Mouse (Mus musculus): Measurements from ENCODE around the gene Chd5. TPM values are rescaled to one million over a fixed set of nuclear protein-coding genes. Genes with fewer than 3 reads are reported as not detected.

Gene Chd5
- polyA plus RNA-seq, 1 experiment from 2014 or later: 0.28 TPM

DNA sequence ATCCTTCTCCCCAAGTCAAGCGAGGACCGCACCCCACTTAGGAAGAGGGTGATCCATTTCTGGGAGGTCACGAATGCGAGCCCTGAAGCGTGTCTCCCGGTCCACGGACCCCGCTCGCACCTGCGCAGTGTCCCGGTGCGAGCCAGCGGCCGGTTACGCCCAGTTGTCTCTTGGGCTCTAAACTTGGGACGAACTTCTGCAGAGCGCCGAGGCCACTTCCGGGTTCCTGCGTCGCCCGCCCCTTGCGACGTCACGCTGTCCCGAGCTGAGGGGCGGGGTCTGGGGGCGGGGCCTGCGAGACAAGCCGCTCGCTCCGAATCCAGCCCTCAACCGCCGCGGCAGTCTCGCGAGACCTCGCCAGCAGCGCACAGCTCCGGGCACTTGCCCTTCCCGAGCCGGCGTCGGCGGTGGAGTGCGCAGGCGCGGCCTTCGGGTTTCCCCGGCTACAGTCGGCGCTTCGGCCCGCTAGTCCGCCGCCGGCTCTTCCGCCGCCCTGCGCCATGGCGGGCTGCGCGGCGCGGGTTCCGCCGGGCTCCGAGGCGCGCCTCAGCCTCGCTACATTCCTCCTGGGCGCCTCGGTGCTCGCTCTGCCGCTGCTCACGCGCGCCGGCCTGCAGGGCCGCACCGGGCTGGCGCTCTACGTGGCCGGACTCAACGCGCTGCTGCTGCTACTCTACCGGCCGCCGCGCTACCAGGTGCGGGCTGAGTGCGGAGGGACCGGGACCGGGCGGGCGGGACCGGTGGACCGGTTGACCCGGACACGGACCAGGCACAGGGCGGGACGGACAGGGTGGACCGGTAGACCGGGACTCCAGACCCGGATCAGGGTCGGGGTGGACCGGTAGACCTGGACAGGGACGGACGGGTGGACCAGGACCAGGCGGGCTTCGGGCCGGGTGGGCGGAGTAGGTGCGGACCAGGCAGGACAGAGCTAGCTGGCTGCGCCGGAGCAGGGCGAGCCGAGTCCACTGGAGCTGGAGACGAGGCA lies 41.3 kb upstream of the Chd5 start, which contains the start of gene Icmt:
Gene Icmt, plus strand, starts transcription at position 354 of the 988 bp plus-strand sequence.
- peaks cover 15% of the 10 kb centered on the region for H3K4me1 ChIP-seq (replicated peaks; ENCODE audit: control insufficient read depth, insufficient read depth, low read length)
- ATAC-seq (ENCODE audit: low read depth): peak; percentile 97
- peak within 1 kb of the TSS; percentile 97 for H3K4me3 ChIP-seq (ENCODE audit: low read length)
- H3K27ac ChIP-seq (ENCODE audit: low read length): peak within 1 kb of the TSS; percentile 69
- H3K9me3 ChIP-seq (ENCODE audit: control insufficient read depth, low read length): no peaks in the 10 kb centered on the region
- peaks cover 11% of the 10 kb centered on the region; the same call in 1 of the 2 replicates for H3K36me3 ChIP-seq (ENCODE audit: control insufficient read depth, insufficient read depth, low read length)
- H3K4me2 ChIP-seq (ENCODE audit: low read depth, low read length): peak within 1 kb of the TSS; percentile 98
- H3K9ac ChIP-seq (ENCODE audit: low read length): peak within 1 kb of the TSS; percentile 93
- peaks cover 4% of the 10 kb centered on the region for H3K27me3 ChIP-seq (ENCODE audit: control insufficient read depth, insufficient read depth, low read depth, low read length)
- WGBS: under 1% methylated on average over 102 of the region's 119 CpGs

DNA sequence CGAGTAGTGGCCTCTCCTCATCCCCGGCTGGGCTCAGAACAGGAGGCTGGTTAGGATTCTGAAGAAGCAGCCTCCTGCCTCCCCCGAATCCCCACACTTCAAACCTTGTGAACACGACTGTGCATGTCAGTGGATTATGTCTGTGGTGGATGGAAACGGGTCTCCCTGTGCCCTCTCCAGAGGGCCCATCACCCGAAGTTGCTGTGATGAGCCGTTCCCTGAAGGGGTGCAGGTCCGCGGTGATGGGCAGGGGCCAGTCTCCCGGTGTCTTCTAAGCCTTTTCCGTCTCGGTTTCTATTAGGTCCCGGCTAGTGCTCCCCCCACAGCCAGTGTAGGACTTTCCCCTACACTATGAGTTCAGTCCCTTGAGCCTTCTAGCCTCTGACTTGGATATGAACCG lies 39.6 kb upstream of the Chd5 start:
- ATAC-seq (ENCODE audit: low read depth): no peak
- Histone ChIP-seq H3K4me3 (ENCODE audit: low read length) (no peak overlapping the region), H3K36me3 (ENCODE audit: control insufficient read depth, insufficient read depth, low read length) (peaks cover 18% of the 10 kb centered on the region), H3K27me3 (ENCODE audit: control insufficient read depth, insufficient read depth, low read depth, low read length) (no peaks in the 10 kb centered on the region), H3K27ac (ENCODE audit: low read length) (no peak overlapping the region), H3K9me3 (ENCODE audit: control insufficient read depth, low read length) (no peaks in the 10 kb centered on the region), H3K9ac (ENCODE audit: low read length) (no peak overlapping the region), H3K4me1 (replicated peaks; ENCODE audit: control insufficient read depth, insufficient read depth, low read length) (peaks cover 15% of the 10 kb centered on the region), H3K4me2 (ENCODE audit: low read depth, low read length) (no peak overlapping the region)
- 80% methylated on average over 14 of the region's 14 CpGs for WGBS

DNA sequence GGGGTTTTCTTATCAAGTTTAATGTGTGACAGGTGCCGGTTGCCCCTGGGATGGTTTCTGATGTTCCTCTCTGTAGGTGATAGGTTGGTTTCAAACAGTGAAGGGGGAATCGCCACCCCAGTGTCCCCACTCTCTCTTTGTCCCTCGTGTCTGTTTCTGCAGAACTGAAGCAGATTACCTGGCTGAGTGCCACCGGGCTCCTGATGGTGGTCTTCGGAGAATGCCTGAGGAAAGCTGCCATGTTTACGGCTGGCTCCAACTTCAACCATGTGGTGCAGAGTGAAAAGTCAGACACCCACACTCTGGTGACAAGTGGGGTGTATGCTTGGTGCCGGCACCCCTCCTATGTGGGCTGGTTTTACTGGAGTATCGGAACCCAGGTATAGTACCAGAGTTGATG lies 38.1 kb upstream of the Chd5 start:
- H3K27me3 ChIP-seq (ENCODE audit: control insufficient read depth, insufficient read depth, low read depth, low read length): no peaks in the 10 kb centered on the region
- no peak overlapping the region for H3K9ac ChIP-seq (ENCODE audit: low read length)
- H3K36me3 ChIP-seq (ENCODE audit: control insufficient read depth, insufficient read depth, low read length): peaks cover 27% of the 10 kb centered on the region
- no peak overlapping the region for H3K27ac ChIP-seq (ENCODE audit: low read length)
- no peak for ATAC-seq (ENCODE audit: low read depth)
- H3K4me3 ChIP-seq (ENCODE audit: low read length): no peak overlapping the region
- WGBS: 91% methylated on average over 8 of the region's 8 CpGs
- H3K4me1 ChIP-seq (replicated peaks; ENCODE audit: control insufficient read depth, insufficient read depth, low read length): peaks cover 15% of the 10 kb centered on the region
- no peaks in the 10 kb centered on the region for H3K9me3 ChIP-seq (ENCODE audit: control insufficient read depth, low read length)
- H3K4me2 ChIP-seq (ENCODE audit: low read depth, low read length): no peak overlapping the region

DNA sequence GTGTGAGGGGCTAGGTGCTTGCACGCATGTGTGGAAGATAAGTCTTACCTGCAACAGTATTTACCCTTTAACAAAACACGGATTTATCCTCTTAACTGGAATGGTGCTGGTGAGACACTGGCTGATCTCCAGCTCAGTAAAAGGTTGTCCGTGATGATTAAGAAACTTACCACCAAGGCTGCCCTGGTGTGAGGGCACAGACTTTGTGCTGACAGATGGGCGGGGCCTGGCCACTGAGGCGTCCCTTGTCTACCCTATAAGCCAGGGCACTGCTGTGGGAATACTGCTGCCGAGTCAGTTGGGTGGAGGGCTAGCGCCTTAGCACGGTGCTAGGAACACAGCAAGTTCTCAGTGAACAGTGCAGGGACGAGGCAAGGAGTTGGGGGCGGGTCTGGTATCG lies 36.4 kb upstream of the Chd5 start:
- no peak overlapping the region for H3K4me2 ChIP-seq (ENCODE audit: low read depth, low read length)
- 71% methylated on average over 11 of the region's 11 CpGs for WGBS
- no peaks in the 10 kb centered on the region for H3K27me3 ChIP-seq (ENCODE audit: control insufficient read depth, insufficient read depth, low read depth, low read length)
- no peak overlapping the region for H3K4me3 ChIP-seq (ENCODE audit: low read length)
- H3K9me3 ChIP-seq (ENCODE audit: control insufficient read depth, low read length): no peaks in the 10 kb centered on the region
- no peak overlapping the region for H3K27ac ChIP-seq (ENCODE audit: low read length)
- ATAC-seq (ENCODE audit: low read depth): no peak
- no peak overlapping the region for H3K9ac ChIP-seq (ENCODE audit: low read length)
- H3K4me1 ChIP-seq (replicated peaks; ENCODE audit: control insufficient read depth, insufficient read depth, low read length): peaks cover 7% of the 10 kb centered on the region
- H3K36me3 ChIP-seq (ENCODE audit: control insufficient read depth, insufficient read depth, low read length): peaks cover 27% of the 10 kb centered on the region

DNA sequence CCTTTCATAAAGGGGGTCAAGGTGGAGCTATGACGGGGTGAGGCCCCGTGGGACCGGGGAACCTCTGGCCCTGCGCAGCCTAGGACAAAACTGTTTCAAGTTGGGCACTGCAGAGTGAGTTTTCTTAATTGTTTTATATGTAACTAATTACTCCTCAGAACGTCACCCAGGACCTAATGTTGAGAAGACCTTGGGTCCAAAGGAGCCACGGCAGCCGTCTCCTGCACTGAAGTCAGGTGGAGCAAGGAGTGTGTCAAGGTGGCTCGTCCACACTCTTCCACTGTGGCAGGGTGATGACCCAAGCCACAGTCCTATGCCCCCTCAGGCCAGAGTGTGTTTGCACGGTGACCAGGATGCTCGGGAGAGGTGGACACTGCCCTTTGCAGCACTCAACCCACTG lies 35.3 kb upstream of the Chd5 start:
- Histone ChIP-seq H3K4me1 (replicated peaks; ENCODE audit: control insufficient read depth, insufficient read depth, low read length) (peaks cover 2% of the 10 kb centered on the region), H3K27me3 (ENCODE audit: control insufficient read depth, insufficient read depth, low read depth, low read length) (no peaks in the 10 kb centered on the region), H3K4me3 (ENCODE audit: low read length) (no peak overlapping the region), H3K4me2 (ENCODE audit: low read depth, low read length) (no peak overlapping the region), H3K9ac (ENCODE audit: low read length) (no peak overlapping the region), H3K9me3 (ENCODE audit: control insufficient read depth, low read length) (no peaks in the 10 kb centered on the region), H3K36me3 (ENCODE audit: control insufficient read depth, insufficient read depth, low read length) (peaks cover 27% of the 10 kb centered on the region), H3K27ac (ENCODE audit: low read length) (no peak overlapping the region)
- ATAC-seq (ENCODE audit: low read depth): no peak
- 86% methylated on average over 10 of the region's 10 CpGs for WGBS

DNA sequence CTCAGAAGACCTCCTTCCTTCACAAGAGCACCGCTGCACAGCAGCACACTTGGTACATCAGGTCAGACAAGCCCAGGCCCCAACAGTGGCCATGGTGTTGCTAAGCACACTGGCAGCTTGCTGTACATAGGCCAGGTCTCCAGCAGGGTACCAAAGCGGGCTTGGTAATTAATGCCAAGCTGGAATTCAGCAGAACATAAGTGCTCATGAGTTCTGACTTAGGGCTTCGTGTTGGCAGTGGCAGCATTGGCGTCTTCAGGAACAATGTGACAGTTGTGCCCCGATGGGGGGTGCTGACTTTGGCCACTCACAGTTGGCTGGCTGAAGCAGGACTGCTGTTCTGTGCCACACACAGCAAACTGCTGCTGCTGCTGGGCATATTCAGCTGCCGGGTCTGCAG lies 33.8 kb upstream of the Chd5 start:
- Histone ChIP-seq H3K27me3 (ENCODE audit: control insufficient read depth, insufficient read depth, low read depth, low read length) (no peaks in the 10 kb centered on the region), H3K4me2 (ENCODE audit: low read depth, low read length) (no peak overlapping the region), H3K4me1 (replicated peaks; ENCODE audit: control insufficient read depth, insufficient read depth, low read length) (no peaks in the 10 kb centered on the region), H3K9me3 (ENCODE audit: control insufficient read depth, low read length) (no peaks in the 10 kb centered on the region), H3K4me3 (ENCODE audit: low read length) (no peak overlapping the region), H3K36me3 (ENCODE audit: control insufficient read depth, insufficient read depth, low read length) (peaks cover 25% of the 10 kb centered on the region), H3K9ac (ENCODE audit: low read length) (no peak overlapping the region), H3K27ac (ENCODE audit: low read length) (no peak overlapping the region)
- 90% methylated on average over 6 of the region's 6 CpGs for WGBS
- ATAC-seq (ENCODE audit: low read depth): no peak

DNA sequence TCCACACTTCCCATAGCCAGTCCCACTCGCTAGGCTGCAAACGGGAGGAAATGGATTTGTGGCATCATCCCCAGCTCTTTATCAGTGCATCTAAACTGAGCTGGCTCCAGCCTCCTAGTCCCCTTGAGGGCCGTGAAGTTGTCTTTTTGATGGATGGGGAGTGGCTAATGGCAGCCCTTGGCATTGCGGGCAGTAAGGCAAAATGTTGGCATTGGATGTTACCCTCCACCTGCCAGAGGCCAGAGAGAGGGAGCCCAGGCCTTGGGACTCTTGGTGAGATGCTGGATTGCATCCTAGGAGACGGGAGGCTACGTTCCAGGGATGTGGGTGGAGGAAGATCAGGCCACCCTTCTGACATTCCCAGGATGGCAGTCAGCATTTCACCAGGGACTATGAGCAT lies 32.5 kb upstream of the Chd5 start:
- Histone ChIP-seq H3K27me3 (ENCODE audit: control insufficient read depth, insufficient read depth, low read depth, low read length) (no peaks in the 10 kb centered on the region), H3K4me2 (ENCODE audit: low read depth, low read length) (no peak overlapping the region), H3K4me3 (ENCODE audit: low read length) (no peak overlapping the region), H3K4me1 (replicated peaks; ENCODE audit: control insufficient read depth, insufficient read depth, low read length) (no peaks in the 10 kb centered on the region), H3K9me3 (ENCODE audit: control insufficient read depth, low read length) (no peaks in the 10 kb centered on the region), H3K27ac (ENCODE audit: low read length) (no peak overlapping the region), H3K9ac (ENCODE audit: low read length) (no peak overlapping the region), H3K36me3 (ENCODE audit: control insufficient read depth, insufficient read depth, low read length) (peaks cover 16% of the 10 kb centered on the region)
- WGBS: 65% methylated on average over 6 of the region's 6 CpGs
- no peak for ATAC-seq (ENCODE audit: low read depth)

DNA sequence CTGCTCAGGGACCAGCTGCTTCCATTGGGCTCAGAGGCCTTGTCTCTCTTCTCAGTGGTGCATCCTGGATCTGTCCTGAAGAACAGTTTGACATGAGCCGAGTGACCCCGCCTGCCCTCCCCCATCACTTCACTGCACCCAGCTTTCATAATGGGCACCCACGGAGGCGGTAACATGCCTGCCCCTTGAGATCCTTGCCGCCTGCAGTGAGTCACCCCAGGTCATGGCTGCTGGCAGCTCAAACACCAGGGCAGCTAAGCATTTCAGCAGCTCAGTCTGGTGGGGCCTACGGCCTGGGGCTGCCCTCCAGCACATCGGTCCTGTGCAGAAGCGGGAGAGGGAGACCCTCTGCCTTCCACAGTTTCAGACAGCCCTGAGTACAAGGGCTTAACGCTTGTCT lies 30.9 kb upstream of the Chd5 start:
- H3K9me3 ChIP-seq (ENCODE audit: control insufficient read depth, low read length): no peaks in the 10 kb centered on the region
- no peak overlapping the region for H3K27ac ChIP-seq (ENCODE audit: low read length)
- no peaks in the 10 kb centered on the region; the same call in 1 of the 2 replicates for H3K4me1 ChIP-seq (replicated peaks; ENCODE audit: control insufficient read depth, insufficient read depth, low read length)
- no peak for ATAC-seq (ENCODE audit: low read depth)
- no peak overlapping the region for H3K4me2 ChIP-seq (ENCODE audit: low read depth, low read length)
- H3K9ac ChIP-seq (ENCODE audit: low read length): no peak overlapping the region
- H3K27me3 ChIP-seq (ENCODE audit: control insufficient read depth, insufficient read depth, low read depth, low read length): peaks cover 13% of the 10 kb centered on the region
- peaks cover 16% of the 10 kb centered on the region for H3K36me3 ChIP-seq (ENCODE audit: control insufficient read depth, insufficient read depth, low read length)
- WGBS: 79% methylated on average over 9 of the region's 9 CpGs
- H3K4me3 ChIP-seq (ENCODE audit: low read length): no peak overlapping the region

DNA sequence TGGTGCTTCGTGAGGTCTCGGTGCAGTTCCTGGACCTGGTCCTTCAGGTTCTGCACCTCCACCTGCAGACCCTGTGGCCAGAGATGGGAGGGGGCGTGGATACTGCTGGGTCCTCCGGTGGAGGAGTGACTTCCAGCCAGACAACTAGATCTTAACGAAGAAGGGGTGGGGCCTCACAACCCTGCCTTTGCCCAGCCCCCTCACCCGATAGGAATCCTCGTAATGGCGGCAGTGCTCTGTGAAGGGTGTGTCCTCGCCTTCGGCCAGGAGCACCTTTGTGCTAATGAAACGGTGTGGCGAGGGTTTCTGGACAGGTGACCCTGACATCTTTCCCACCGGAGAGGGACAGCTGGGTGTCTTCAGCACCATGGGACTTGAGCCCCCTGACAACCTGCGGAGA lies 26.3 kb upstream of the Chd5 start:
- Histone ChIP-seq H3K27ac (ENCODE audit: low read length) (no peak overlapping the region), H3K4me2 (ENCODE audit: low read depth, low read length) (peak overlapping the region; percentile 22), H3K27me3 (ENCODE audit: control insufficient read depth, insufficient read depth, low read depth, low read length) (peaks cover 59% of the 10 kb centered on the region), H3K9ac (ENCODE audit: low read length) (no peak overlapping the region), H3K36me3 (ENCODE audit: control insufficient read depth, insufficient read depth, low read length) (no peaks in the 10 kb centered on the region), H3K4me3 (ENCODE audit: low read length) (peak overlapping the region; percentile 9; the same call in 1 of the 2 replicates), H3K4me1 (replicated peaks; ENCODE audit: control insufficient read depth, insufficient read depth, low read length) (peaks cover 15% of the 10 kb centered on the region), H3K9me3 (ENCODE audit: control insufficient read depth, low read length) (no peaks in the 10 kb centered on the region)
- ATAC-seq (ENCODE audit: low read depth): no peak
- WGBS: 3% methylated on average over 14 of the region's 14 CpGs
